Comparison of ENCODE assay signal across 26 mouse cellular contexts in genomic region chr12:110071823-110072222, GRCm38 (mm10).
A peak's percentile ranks its signal among the peaks of the same experiment; 100 is the strongest.
DNase-seq lines count a peak whose midpoint lies in the region; ATAC-seq lines count a peak whose summit lies in the region.
"Had no signal": no experiment of that assay in that cellular context is flagged by ENCODE, and none has a peak within 500 bp of the region (broad histone marks: within the 10 kb centered on the region; RNA-seq: fewer than 3 reads in every experiment).

No protein-coding gene starts in this region.

- peak; percentile 81 for ATAC-seq in lung, embryonic 16.5 days (ENCODE audit: low read depth)
- ATAC-seq: activated CD4-positive, CD25-positive, alpha-beta regulatory T cell, adult 4 months; forebrain, embryonic 15.5 days; Patski had no signal

- no peak overlapping the region for H3K4me3 ChIP-seq in lung, embryonic 16.5 days (ENCODE audit: low read length)
- H3K4me3 ChIP-seq: embryonic facial prominence, embryonic 15.5 days; erythroblast, embryonic 14.5 days; forebrain, embryonic 10.5 days; forebrain, embryonic 15.5 days; heart, adult 2 months; heart, embryonic 15.5 days; hindbrain, embryonic 13.5 days had no signal

- 30% methylated on average over 4 of the region's 4 CpGs for WGBS in large intestine, adult 2 months
- WGBS in lung, embryonic 16.5 days, result 36% methylated on average over 4 of the region's 4 CpGs

- H3K4me1 ChIP-seq in lung, embryonic 16.5 days (replicated peaks; ENCODE audit: control insufficient read depth, insufficient read depth, low read length), result no peaks in the 10 kb centered on the region
- H3K4me1 ChIP-seq: embryonic facial prominence, embryonic 15.5 days; forebrain, embryonic 15.5 days; heart, embryonic 15.5 days; hindbrain, embryonic 13.5 days had no signal

- H3K36me3 ChIP-seq in lung, embryonic 16.5 days (ENCODE audit: control insufficient read depth, insufficient read depth, low read length), result no peaks in the 10 kb centered on the region
- H3K36me3 ChIP-seq: embryonic facial prominence, embryonic 15.5 days; forebrain, embryonic 10.5 days; forebrain, embryonic 15.5 days; heart, embryonic 15.5 days; hindbrain, embryonic 13.5 days had no signal

- no peak overlapping the region for H3K27ac ChIP-seq in lung, embryonic 16.5 days (ENCODE audit: low read length)
- H3K27ac ChIP-seq: embryonic facial prominence, embryonic 15.5 days; forebrain, embryonic 10.5 days; forebrain, embryonic 15.5 days; heart, adult 2 months; heart, embryonic 15.5 days; hindbrain, embryonic 13.5 days had no signal

- no peak overlapping the region for H3K4me2 ChIP-seq in lung, embryonic 16.5 days (ENCODE audit: low read depth, low read length)
- H3K4me2 ChIP-seq: embryonic facial prominence, embryonic 15.5 days; forebrain, embryonic 15.5 days; heart, embryonic 11.5 days; heart, embryonic 15.5 days; hindbrain, embryonic 13.5 days had no signal

- H3K27me3 ChIP-seq in lung, embryonic 16.5 days (ENCODE audit: control insufficient read depth, insufficient read depth, low read depth, low read length), result no peaks in the 10 kb centered on the region
- H3K27me3 ChIP-seq: CH12.LX; embryonic facial prominence, embryonic 15.5 days; forebrain, embryonic 15.5 days; heart, embryonic 15.5 days; hindbrain, embryonic 13.5 days; Patski had no signal

- no peak overlapping the region for H3K9ac ChIP-seq in lung, embryonic 16.5 days (ENCODE audit: low read length)
- H3K9ac ChIP-seq: embryonic facial prominence, embryonic 15.5 days; forebrain, embryonic 15.5 days; heart, embryonic 15.5 days; hindbrain, embryonic 13.5 days had no signal

- peaks cover 10% of the 10 kb centered on the region; the same call in 1 of the 2 replicates for H3K9me3 ChIP-seq in lung, embryonic 16.5 days (ENCODE audit: control insufficient read depth, low read length)

- peak; percentile 22 to 40 for DNase-seq in lung, adult 18-20 months
- DNase-seq in lung, postnatal 14 days, result no peak
- DNase-seq in large intestine, adult 2 months (ENCODE audit: low read depth, low spot score), result peak; percentile 58
- peak; percentile 47 for DNase-seq in lung, postnatal 36 days
- DNase-seq in kidney, adult 18-20 months, result no peak
- DNase-seq in adrenal gland, adult 18-20 months (ENCODE audit: low spot score in 2 of 2), result no peak
- DNase-seq: adrenal gland, adult 2 months; adrenal gland, postnatal 36 days; cerebellum, adult 11 months; cerebellum, adult 8-10 months; cerebellum, postnatal 14 days; embryo, embryonic 11 days; gastrocnemius, postnatal 14 days; heart, adult 2 months; heart, postnatal 14 days had no signal

Comparison
In these comparisons a context has a peak if more than half of its experiments do, and no peak if none do; other contexts are left out.
1. DNase-seq: peak in lung, adult 18-20 months (2 of 2), large intestine, adult 2 months (single experiment) and lung, postnatal 36 days (single experiment); none in lung, postnatal 14 days (single experiment), kidney, adult 18-20 months (single experiment) and adrenal gland, adult 18-20 months (0 of 2).